Mouse (Mus musculus) kidney, embryonic 15.5 days (tissue): ENCODE results near the gene Fgfr2. TPM values are rescaled to one million over a fixed set of nuclear protein-coding genes. Genes with fewer than 3 reads are reported as not detected.

ENCODE experiments used
- ATAC-seq: fragments of 200-750 bp; cut with Nextera tagmentation; replicated peaks from 2 replicates; pipeline ENCODE4 v1.8.0; 2017; ENCODE audit warnings: moderate TSS enrichment; ENCODE audit not compliant: low FRiP score
- H3K27ac ChIP-seq: fragments of 300-500 bp; sonication (generic); 2 replicates; pipeline ENCODE4 v1.5.1; 2015; ENCODE audit warnings: mild to moderate bottlenecking, inconsistent platforms
- H3K27me3 ChIP-seq: fragments of 300-500 bp; sonication (generic); 2 replicates; pipeline ENCODE4 v1.6.1; 2015; ENCODE audit warnings: inconsistent platforms
- H3K36me3 ChIP-seq: fragments of 300-500 bp; sonication (generic); 2 replicates; pipeline ENCODE4 v1.6.1; 2015; ENCODE audit warnings: inconsistent platforms
- H3K4me1 ChIP-seq: fragments of 300-500 bp; sonication (generic); 2 replicates; pipeline ENCODE4 v1.6.1; 2015; ENCODE audit warnings: inconsistent platforms
- H3K4me2 ChIP-seq: fragments of 300-500 bp; sonication (generic); 2 replicates; pipeline ENCODE4 v1.6.1; 2015; ENCODE audit warnings: moderate library complexity, mild to moderate bottlenecking, inconsistent platforms
- H3K4me3 ChIP-seq: fragments of 300-500 bp; sonication (generic); replicated peaks from 2 replicates; pipeline ENCODE4 v1.5.1; 2015; ENCODE audit warnings: mild to moderate bottlenecking, inconsistent platforms
- H3K9ac ChIP-seq: fragments of 300-500 bp; sonication (generic); 2 replicates; pipeline ENCODE4 v1.6.1; 2015; ENCODE audit warnings: mild to moderate bottlenecking, inconsistent platforms
- H3K9me3 ChIP-seq: fragments of 300-500 bp; sonication (generic); replicated peaks from 2 replicates; pipeline ENCODE4 v1.6.1; 2016; ENCODE audit warnings: inconsistent platforms
- WGBS: fragments of 180-500 bp; shearing (Covaris S2); methylation state at CpG from one replicate; pipeline ENCODE4 v1.1.7; 2015; ENCODE audit warnings: mixed read lengths; 5-methylcytosine and 5-hydroxymethylcytosine counted together
- polyA plus RNA-seq: library from polyadenylated mRNA; unstranded; fragments of >200 nt; fragmentation: Nextera tagmentation; extraction: Ambion mirVana; gene quantifications from 2 replicates; pipeline ENCODE4 v1.2.1, GENCODE M21; 2015

The Fgfr2 gene
- polyA plus RNA-seq, 1 experiment from 2014 or later, result 104 TPM

DNA sequence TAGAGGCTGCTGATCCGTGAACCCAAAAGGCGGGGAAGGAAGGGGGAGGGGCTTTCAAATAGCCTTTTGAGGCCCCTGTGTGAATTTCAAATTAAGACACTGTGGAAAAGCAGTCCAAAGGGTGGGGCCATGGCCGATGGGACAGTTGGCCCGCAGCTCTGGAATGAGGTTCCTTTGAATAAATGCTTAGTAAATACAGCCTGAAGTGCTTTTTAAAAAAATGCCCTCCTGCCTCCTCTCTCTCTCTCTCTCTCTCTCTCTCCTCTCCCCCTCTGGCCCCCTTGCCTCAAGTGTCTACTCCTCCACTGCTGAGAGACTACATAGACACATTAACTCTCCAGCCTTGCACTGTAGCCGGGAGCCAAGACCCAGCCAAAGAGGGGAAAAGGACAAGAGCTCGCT, 2917.0 kb downstream of the Fgfr2 start:
- peaks cover 66% of the 10 kb centered on the region for H3K4me1 ChIP-seq
- no peak overlapping the region for H3K9ac ChIP-seq
- WGBS, result 23% methylated on average over 6 of the region's 6 CpGs

DNA sequence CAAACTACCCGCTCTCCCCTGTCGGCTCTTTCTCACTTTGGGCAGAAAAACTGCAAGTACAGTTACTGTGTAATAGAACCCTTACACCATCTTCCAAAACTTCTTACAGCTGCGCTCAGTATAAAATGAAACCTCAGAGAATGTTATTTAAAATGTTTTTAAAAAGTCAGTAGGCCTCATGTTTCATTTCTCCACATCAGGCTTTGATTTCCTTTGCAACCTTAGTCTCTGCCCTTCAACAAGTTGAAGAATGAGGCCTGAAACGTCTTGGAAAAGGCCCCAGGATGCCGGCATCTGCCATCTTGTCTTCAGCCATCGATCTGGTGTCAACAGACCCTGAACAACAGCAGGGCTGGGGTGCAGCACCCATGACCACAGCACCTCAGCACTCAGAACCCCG, 2918.0 kb downstream of the Fgfr2 start:
- Histone ChIP-seq H3K4me1 (peaks cover 66% of the 10 kb centered on the region), H3K27ac (peak overlapping the region; percentile 77; the same call in 1 of the 2 replicates), H3K9me3 (no peaks in the 10 kb centered on the region), H3K4me3 (no peak overlapping the region), H3K27me3 (no peaks in the 10 kb centered on the region), H3K4me2 (no peak overlapping the region), H3K36me3 (peaks cover 19% of the 10 kb centered on the region), H3K9ac (no peak overlapping the region)
- 77% methylated on average over 7 of the region's 7 CpGs for WGBS
- no peak for ATAC-seq

More for the DNA sequence above, 2917.0 kb downstream of the Fgfr2 start:
- peak; percentile 57; the same call in 1 of the 2 replicates for ATAC-seq
- Histone ChIP-seq H3K36me3 (peaks cover 17% of the 10 kb centered on the region; the same call in 1 of the 2 replicates), H3K4me2 (0 out of 2 replicates have a peak overlapping the region, but pooled peaks have one; percentile 1), H3K9me3 (no peaks in the 10 kb centered on the region), H3K27ac (peak overlapping the region; percentile 77), H3K27me3 (no peaks in the 10 kb centered on the region), H3K4me3 (no peak overlapping the region)

DNA sequence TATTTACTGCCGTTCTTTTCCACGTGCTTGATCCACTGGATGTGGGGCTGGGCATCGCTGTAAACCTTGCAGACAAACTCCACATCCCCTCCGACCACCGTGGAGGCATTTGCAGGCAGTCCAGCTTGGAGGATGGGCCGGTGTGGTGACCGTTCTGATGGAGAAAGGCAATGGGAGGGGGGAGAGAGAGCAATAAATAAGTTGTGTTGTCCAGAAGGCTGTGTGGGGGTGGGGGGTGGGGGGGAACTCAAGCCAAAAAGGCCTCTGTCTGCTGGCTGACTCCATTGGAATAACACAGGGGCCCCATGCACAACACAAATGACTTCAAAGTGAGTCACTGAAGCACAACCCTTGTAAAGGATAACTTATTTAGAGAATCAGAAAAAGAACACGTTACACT, 2922.1 kb downstream of the Fgfr2 start:
- Histone ChIP-seq H3K4me3 (no peak overlapping the region), H3K9ac (no peak overlapping the region), H3K4me2 (0 out of 2 replicates have a peak overlapping the region, but pooled peaks have one; percentile 0), H3K4me1 (peaks cover 40% of the 10 kb centered on the region), H3K9me3 (no peaks in the 10 kb centered on the region), H3K27ac (peak overlapping the region; percentile 67), H3K27me3 (no peaks in the 10 kb centered on the region), H3K36me3 (peaks cover 50% of the 10 kb centered on the region)
- 22% methylated on average over 8 of the region's 8 CpGs for WGBS
- peak; percentile 65 for ATAC-seq

DNA sequence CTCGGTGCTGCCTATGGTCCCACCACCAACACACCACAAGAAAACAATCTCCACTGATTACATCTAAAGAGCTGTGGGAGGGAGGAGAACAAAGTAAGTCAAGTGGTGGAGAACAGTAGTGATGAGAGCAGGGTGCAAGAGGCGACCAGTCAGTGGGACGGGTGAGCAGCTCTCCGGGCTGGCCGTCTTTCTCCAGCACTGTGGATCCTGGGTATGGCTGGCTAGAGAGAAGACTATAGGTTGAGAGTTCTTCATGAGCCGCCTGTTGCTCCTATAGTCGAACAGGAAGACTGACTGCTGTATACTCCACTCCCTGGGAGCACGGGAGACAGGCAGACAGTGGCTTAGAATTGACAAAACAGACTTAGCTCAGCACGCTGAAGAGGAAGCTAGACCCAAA, 2923.2 kb downstream of the Fgfr2 start:
- 0 out of 2 replicates have a peak overlapping the region, but pooled peaks have one; percentile 6 for H3K27ac ChIP-seq
- no peaks in the 10 kb centered on the region for H3K27me3 ChIP-seq
- ATAC-seq, result no peak
- H3K4me2 ChIP-seq, result no peak overlapping the region
- peaks cover 55% of the 10 kb centered on the region for H3K36me3 ChIP-seq
- 87% methylated on average over 9 of the region's 9 CpGs for WGBS
- no peak overlapping the region for H3K9ac ChIP-seq
- H3K4me1 ChIP-seq, result peaks cover 35% of the 10 kb centered on the region
- no peaks in the 10 kb centered on the region for H3K9me3 ChIP-seq
- no peak overlapping the region for H3K4me3 ChIP-seq

DNA sequence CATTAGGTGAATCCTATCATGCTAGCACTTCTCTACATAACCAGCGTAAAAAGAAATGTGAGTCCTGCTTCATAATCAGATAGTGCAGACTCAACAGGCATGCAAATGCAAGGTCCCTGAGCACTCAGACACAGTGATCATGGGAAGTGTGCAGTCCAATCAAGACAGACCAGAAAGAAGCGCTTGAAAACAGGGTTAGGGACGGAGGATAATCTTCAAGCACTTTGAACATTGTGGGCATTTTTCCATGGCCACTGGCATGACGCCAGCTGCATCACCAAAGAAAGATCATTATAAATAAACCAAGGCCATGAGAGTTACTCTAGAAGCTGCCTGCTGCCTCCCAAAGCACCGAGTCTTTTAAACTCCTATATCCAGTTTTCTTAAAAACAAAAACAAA, 2923.8 kb downstream of the Fgfr2 start:
- no peaks in the 10 kb centered on the region for H3K27me3 ChIP-seq
- H3K4me2 ChIP-seq, result no peak overlapping the region
- H3K36me3 ChIP-seq, result peaks cover 57% of the 10 kb centered on the region
- WGBS, result 80% methylated on average over 5 of the region's 5 CpGs
- H3K9me3 ChIP-seq, result no peaks in the 10 kb centered on the region
- H3K4me1 ChIP-seq, result peaks cover 40% of the 10 kb centered on the region
- H3K4me3 ChIP-seq, result no peak overlapping the region
- no peak for ATAC-seq
- H3K9ac ChIP-seq, result no peak overlapping the region
- no peak overlapping the region for H3K27ac ChIP-seq

DNA sequence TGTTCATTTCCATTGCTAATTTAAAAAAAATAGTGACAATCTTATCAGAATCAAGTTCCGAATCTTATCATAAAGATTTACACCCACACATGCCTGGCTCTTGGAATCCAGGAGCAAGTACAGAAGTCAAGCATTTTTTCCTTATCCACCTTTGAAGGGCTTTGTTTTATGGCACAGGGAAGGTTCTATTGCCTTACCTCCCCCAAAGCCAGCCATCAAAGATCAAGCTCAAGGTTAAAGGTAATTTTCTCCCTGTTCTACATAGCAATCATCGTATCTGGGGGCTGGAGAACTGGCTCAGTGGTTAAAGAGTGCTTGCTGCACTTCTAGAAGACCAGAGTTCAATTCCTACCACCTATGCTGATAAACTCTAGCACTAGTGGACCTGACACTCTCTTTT, 2928.1 kb downstream of the Fgfr2 start:
- peaks cover 39% of the 10 kb centered on the region for H3K4me1 ChIP-seq
- no peaks in the 10 kb centered on the region for H3K27me3 ChIP-seq
- H3K27ac ChIP-seq, result no peak overlapping the region
- H3K4me3 ChIP-seq, result no peak overlapping the region
- no peak for ATAC-seq
- H3K9ac ChIP-seq, result no peak overlapping the region
- no peak overlapping the region for H3K4me2 ChIP-seq
- no peaks in the 10 kb centered on the region for H3K9me3 ChIP-seq
- WGBS, result 49% methylated on average over 2 of the region's 2 CpGs
- H3K36me3 ChIP-seq, result peaks cover 72% of the 10 kb centered on the region

DNA sequence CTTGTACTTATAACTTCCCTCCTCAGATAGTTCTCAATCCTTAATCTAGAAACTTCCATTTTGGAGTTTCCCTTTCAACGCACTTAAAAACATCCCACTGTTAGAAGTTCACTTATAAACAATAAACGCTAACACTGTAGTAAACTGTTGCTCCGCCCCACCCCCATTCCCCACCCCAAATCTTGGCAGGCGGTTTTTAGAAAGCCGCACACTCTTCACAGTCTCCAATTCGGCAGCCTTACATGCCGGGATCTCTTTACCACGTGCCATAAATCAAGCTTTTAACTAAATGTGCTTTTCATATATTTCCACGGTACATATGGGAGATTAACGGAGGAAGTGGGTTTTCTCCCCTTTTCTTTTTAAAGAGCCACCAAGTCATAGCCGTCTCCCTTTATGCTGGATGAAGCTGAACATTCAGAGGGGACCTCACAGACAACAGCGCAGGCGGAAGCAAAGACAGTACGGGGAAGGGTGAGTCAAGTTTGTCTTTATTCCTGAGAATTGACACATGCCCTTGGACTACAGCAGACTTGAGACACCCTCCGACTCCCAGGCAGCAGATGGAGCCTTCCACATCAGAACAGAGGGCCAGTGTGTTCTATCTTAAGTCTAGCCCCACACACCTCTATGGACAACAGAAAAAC, 2932.7 kb downstream of the Fgfr2 start:
- H3K4me1 ChIP-seq, result peaks cover 28% of the 10 kb centered on the region
- no peak overlapping the region for H3K4me3 ChIP-seq
- no peaks in the 10 kb centered on the region for H3K9me3 ChIP-seq
- H3K9ac ChIP-seq, result no peak overlapping the region
- 31% methylated on average over 15 of the region's 15 CpGs for WGBS
- no peaks in the 10 kb centered on the region for H3K27me3 ChIP-seq
- ATAC-seq, result 0 out of 2 replicates have a peak, but pooled peaks have one; percentile 12
- peaks cover 73% of the 10 kb centered on the region for H3K36me3 ChIP-seq
- H3K4me2 ChIP-seq, result peak overlapping the region; percentile 39; the same call in 1 of the 2 replicates
- H3K27ac ChIP-seq, result peak overlapping the region; percentile 66; the same call in 1 of the 2 replicates

DNA sequence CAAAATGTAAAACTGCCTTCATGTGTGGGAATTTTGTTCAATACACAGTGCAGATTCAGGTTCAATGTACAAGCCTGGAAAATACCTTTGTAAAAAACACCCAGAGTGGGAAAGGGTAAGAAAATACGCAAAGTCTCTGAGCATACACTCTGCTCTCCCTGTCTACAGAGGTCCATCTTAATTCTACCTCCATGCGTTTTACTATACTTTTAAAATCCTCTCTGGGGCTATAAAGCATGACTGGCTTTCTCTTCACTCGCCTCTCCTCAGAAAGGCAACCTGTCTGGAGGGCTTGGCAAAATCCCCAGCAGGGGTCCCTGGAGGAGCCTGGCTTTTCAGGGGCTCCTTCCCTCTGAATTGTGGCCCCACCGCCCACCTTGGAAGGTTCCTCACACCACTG, 2933.2 kb downstream of the Fgfr2 start:
- Histone ChIP-seq H3K9me3 (no peaks in the 10 kb centered on the region), H3K36me3 (peaks cover 77% of the 10 kb centered on the region), H3K9ac (no peak overlapping the region), H3K27me3 (no peaks in the 10 kb centered on the region), H3K4me2 (no peak overlapping the region), H3K27ac (peak overlapping the region; percentile 66), H3K4me1 (peaks cover 28% of the 10 kb centered on the region), H3K4me3 (no peak overlapping the region)
- 71% methylated on average over 4 of the region's 4 CpGs for WGBS
- no peak for ATAC-seq

DNA sequence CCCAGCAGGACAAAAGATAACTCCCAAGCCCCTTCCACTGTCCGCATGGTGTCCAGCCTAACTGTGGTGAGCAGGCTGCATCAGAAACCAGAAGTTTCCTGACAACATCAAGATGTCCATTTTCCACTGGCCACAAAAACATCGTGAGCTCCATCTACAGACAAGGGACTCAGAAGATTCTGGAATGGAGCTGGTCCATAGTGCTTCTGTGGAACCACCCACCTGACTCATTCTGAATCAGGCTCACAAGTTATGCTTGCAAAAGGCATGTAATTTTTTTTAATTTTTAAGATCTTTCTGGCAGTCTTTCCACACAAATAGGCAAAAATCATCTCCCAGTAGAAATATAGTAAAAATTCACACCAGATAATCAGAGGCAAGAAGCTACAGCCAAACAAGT, 2935.0 kb downstream of the Fgfr2 start:
- H3K4me3 ChIP-seq, result no peak overlapping the region
- 89% methylated on average over 2 of the region's 2 CpGs for WGBS
- no peak overlapping the region for H3K27ac ChIP-seq
- H3K9me3 ChIP-seq, result no peaks in the 10 kb centered on the region
- H3K4me2 ChIP-seq, result no peak overlapping the region
- no peak for ATAC-seq
- H3K4me1 ChIP-seq, result peaks cover 36% of the 10 kb centered on the region
- no peaks in the 10 kb centered on the region for H3K27me3 ChIP-seq
- no peak overlapping the region for H3K9ac ChIP-seq
- peaks cover 80% of the 10 kb centered on the region for H3K36me3 ChIP-seq

DNA sequence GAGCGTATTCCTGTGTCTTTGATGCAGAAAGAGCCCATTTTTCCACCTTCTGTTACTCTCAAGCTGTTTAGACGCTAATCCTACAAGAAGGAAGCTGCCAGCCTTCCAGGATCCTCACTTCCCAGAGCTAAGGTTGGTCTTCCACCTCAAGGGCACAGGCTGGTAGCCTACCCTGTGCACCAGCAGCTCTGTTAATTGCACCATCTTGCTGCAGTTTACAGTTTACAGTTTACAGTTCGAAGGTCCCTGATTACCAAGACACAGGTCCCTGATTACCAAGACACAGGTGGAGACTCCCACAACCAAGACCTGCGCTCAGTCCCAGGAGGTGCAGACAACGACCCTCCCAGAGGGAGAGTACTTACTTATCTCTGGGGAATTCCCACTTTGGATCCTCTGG, 2938.3 kb downstream of the Fgfr2 start:
- no peak overlapping the region for H3K4me2 ChIP-seq
- peaks cover 91% of the 10 kb centered on the region for H3K36me3 ChIP-seq
- H3K4me3 ChIP-seq, result no peak overlapping the region
- no peaks in the 10 kb centered on the region for H3K9me3 ChIP-seq
- H3K9ac ChIP-seq, result no peak overlapping the region
- ATAC-seq, result no peak
- no peaks in the 10 kb centered on the region for H3K27me3 ChIP-seq
- WGBS, result 88% methylated on average over 5 of the region's 5 CpGs
- H3K27ac ChIP-seq, result peak overlapping the region; percentile 58
- peaks cover 26% of the 10 kb centered on the region for H3K4me1 ChIP-seq

DNA sequence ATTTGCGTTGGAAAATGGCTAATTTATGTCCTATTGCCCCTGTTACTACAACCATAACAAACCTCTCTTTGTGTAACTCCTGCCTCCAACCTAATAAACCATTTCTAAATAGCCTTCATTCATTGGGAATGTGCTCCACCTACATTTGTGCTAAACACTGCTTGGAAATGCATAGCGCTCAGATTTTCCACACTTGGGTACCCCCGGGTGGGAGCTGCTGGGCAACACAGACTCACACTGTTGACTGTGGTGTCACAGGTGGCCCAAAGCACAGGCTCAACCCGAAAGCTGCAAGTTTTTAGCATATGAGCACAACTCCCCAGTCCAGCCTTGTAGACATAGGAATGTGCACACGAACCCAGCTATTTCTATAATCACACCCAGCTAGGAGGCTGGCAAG, 2939.2 kb downstream of the Fgfr2 start:
- 0 out of 2 replicates have a peak, but pooled peaks have one; percentile 29 for ATAC-seq
- Histone ChIP-seq H3K4me2 (no peak overlapping the region), H3K36me3 (peaks cover 91% of the 10 kb centered on the region), H3K4me1 (peaks cover 24% of the 10 kb centered on the region), H3K27ac (peak overlapping the region; percentile 58), H3K9me3 (no peaks in the 10 kb centered on the region), H3K9ac (no peak overlapping the region), H3K4me3 (no peak overlapping the region), H3K27me3 (no peaks in the 10 kb centered on the region)
- WGBS, result 55% methylated on average over 5 of the region's 5 CpGs

DNA sequence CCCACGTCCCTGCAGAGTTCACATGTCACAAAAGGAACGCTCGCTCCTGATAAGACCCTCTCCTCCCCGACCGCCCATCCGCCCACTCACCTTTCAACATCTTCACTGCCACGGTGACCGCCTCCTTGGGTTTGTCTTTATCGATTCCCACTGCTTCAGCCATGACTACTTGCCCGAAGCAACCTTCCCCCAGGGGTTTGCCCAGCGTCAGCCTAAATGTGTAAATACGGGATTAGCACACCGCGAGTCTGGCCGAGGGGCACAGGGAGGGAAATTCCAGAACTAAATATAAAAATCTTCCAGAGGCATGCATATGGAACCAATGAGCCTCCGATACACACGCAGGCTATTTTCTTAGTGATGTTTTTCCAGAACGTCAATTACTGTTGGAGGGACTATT, 2940.6 kb downstream of the Fgfr2 start:
- WGBS, result 21% methylated on average over 18 of the region's 18 CpGs
- H3K36me3 ChIP-seq, result peaks cover 93% of the 10 kb centered on the region
- ATAC-seq, result no peak
- 0 out of 2 replicates have a peak overlapping the region, but pooled peaks have one; percentile 22 for H3K27ac ChIP-seq
- H3K9ac ChIP-seq, result no peak overlapping the region
- H3K27me3 ChIP-seq, result no peaks in the 10 kb centered on the region
- H3K4me1 ChIP-seq, result peaks cover 25% of the 10 kb centered on the region
- H3K4me2 ChIP-seq, result no peak overlapping the region
- no peak overlapping the region for H3K4me3 ChIP-seq
- no peaks in the 10 kb centered on the region for H3K9me3 ChIP-seq
